Mouse (Mus musculus): ENCODE measurements around the gene Cmtm1. TPM values are rescaled to one million over a fixed set of nuclear protein-coding genes. Genes with fewer than 3 reads are reported as not detected.
"Not testable (repeated sequence)": the region's sequence is repeated elsewhere in the genome, so short reads cannot be mapped to it uniquely, and the experiment has no call there.

The Cmtm1 gene
- not detected for total RNA-seq (2022)

DNA sequence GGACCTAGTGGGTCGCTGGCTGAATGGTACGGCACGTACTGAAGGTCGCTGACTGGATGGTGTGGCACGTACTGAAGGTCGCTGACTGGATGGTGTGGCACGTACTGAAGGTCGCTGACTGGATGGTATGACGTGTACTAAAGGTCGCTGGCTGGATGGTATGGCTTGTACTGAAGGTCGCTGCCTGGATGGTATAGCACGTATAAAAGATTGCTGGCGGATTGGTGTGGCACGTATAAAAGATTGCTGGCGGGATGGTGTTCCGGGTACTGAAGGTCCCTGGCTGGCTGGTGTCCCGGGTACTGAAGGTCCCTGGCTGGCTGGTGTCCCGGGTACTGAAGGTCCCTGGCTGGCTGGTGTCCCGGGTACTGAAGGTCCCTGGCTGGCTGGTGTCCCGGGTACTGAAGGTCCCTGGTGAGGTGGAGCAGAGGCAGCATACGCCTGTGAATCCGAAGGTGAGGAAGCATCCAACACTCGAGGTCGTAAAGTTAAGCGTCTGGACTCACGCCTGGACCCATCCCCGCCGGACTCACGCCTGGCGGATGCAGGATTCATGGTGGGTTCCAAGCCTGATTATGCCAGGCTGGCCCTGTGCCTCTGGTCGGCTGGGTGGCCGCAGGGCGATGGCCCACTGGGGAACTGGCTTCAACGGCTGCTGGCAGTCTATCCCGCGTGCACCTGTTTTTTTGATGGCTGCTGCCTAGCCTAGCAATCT lies at the start of gene Cmtm1, which contains the start of gene Gm45711:
Cmtm1 (minus strand) TSS at position 705 of the 715 bp plus-strand sequence.
Gm45711 (minus strand) TSS at position 641 of the 715 bp plus-strand sequence.
- DNase-seq (ENCODE audit: low spot score in 2 of 2) = not testable (repeated sequence)

DNA sequence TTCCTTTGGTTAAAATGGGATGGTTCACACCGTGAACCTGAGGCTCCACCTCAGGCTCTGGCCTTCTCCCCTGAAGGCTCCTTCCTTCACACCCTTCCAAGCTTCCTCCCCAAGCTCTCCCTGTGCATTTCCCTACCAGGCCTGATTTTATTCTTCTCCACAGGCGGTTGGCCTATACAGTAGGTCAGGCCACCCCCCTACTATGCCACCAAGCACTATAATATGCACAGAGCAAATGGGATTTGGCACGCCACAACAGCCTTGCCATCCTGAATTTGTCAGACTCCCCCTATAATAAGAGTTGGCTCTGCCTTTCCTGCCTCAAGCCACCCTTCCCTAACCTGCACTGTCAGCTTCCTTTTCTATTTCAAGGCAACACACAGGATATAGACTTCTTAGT lies 48.7 kb upstream of the Cmtm1 start:
- no peak for DNase-seq (ENCODE audit: low spot score in 2 of 2)

DNA sequence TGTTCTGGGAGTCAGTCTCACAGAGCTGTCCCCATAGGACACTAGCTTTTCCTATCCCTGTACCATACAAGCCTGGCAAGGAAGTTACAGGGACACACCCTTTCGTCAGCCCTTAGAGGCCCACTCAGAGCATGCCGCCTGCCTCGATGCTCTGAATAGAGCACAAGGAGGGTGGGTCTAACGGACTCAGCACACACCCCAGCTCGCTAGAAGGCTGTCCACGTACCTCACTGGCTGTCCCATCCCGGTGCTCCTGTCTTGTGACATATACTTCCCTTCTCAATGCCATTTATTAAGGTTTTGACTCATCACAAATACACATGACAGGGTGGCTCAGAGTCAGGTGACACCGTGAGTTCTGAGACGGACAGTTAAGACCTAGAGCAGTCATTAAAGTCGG lies 44.6 kb upstream of the Cmtm1 start:
- no peak for DNase-seq (ENCODE audit: low spot score in 2 of 2)

DNA sequence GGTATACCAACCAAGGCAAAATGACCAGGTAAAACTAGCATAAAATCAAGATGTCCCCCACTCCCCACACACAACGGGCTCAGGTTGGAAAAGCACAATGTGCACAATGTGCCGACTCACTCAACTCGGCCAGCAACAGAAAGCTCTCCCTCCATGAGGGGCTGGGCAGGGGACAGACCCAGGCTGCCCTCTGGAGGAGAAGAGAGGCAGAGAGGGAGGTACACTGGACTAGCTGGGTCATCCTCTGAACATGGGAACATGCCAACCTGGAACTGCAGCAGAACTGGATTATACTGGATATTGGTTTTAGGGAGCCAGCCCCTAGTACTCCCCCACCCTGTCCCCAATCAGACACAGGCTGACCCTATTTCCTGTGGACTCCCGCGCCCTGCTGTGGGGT lies 43.2 kb upstream of the Cmtm1 start:
- DNase-seq (ENCODE audit: low spot score in 2 of 2) = no peak

DNA sequence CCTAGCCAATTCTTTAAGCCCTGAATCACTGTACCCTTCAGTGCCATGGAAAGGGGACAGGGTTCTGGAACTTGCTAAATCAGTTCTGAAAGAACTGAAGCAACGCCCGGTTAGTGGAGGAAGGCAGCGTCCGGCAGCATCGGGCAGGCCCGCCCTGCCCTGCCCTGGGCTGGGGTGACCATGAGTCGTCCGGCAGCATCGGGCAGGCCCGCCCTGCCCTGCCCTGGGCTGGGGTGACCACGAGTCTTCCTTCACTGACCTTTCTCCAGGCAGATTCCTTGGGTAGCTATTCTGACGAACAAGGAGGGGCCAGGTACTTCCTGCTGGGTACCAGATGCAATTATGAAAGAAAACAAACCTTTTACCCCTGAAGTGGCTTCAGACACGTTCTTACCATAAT lies 40.1 kb upstream of the Cmtm1 start:
- DNase-seq (ENCODE audit: low spot score in 2 of 2) = no peak

DNA sequence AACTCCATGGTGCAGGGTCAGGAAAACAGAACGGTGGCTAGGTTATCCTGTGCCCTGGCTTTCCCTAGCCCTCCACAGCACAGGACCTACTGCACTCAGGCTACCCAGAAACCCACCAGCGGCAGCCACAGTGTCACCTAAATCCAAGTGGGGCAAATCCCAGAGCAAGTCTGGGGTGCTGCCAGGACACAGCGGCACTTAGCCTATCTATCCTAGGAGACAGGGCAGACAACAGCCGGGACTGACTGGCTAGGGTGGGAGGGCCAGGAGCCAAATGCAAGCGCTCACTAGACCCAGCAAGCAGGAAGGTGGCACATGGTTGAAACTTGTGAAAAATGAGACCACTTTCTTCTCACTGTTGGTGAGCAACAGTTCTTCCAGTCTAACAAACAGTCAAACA lies 39.0 kb upstream of the Cmtm1 start:
- DNase-seq (ENCODE audit: low spot score in 2 of 2) = no peak

DNA sequence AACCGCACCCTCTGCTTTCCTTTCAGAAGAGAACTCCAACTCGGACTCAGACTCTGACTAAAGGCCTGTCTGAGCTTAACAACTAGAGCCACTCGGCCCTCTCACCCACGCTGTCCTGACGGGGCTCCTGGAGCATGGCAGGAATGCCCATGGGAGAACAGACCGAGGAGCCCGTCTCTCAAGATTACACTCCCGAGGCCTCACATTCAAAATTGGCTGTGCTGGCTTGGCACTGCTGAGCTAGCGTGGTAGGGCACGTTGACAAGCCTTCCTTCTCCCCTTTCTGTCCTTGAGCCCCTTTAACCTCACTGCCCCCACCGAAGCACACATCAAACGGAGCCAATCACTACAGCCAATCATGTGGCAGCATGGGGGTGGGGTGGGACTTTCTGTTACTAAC lies 36.8 kb upstream of the Cmtm1 start:
- no peak for DNase-seq (ENCODE audit: low spot score in 2 of 2)

DNA sequence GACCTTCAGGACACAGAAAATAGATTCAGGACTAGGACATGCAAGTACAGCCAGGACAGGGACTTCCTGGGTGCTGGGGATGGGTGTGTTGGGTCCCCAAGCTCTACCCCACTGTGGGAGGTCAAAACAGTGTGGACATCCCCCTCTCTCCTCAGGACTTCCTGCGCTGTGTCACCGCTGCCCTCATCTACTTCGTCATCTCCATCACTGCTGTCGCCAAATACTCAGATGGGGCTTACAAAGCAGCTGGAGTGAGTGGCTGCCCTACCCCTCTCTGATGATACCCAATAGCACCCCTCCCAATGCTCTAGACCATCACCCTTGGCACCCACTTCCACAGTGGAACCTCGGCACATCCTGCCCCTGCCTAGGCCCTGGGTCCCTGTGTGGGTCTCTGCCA lies 34.7 kb upstream of the Cmtm1 start:
- DNase-seq (ENCODE audit: low spot score in 2 of 2) = no peak

DNA sequence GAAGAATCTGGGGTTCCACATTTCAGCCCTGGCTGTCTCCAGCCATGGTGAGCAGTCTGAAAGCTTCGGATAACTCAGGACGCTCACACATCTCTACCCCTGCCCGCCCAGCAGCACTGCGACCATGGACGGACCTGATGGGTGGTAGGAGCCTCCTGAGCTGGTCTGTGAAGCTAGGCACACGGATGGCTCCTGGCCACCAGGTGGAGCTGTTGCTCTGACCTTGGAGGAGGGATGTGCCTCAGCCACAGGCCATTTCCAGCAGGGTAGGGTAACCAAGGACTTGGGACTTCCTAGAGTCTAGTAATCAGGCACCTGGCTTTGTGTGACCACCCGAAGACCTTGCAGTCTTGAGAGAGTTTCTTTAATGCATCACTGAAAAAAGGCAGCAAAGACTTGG lies 34.0 kb upstream of the Cmtm1 start:
- DNase-seq (ENCODE audit: low spot score in 2 of 2) = peak; percentile 64 to 78

DNA sequence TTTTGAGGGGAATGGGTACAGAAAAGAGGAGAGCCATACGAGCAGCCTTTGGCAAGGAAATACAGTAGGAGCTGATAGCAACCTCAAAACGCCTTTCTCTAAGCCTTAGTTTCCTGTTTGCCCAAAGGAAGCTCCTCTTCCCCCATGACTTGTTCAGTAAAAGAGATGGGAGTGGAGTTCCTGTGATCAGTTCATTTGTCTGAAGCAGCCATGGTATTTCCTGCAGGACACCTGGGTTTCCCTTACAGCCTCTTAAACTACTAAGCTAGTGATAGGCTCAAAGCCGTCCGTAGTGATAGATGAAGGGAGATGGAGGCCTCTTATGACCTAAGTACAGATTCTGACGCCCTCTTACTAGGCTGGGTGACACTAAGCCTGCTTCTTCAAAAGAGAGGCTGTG lies 32.5 kb upstream of the Cmtm1 start:
- no peak for DNase-seq (ENCODE audit: low spot score in 2 of 2)

DNA sequence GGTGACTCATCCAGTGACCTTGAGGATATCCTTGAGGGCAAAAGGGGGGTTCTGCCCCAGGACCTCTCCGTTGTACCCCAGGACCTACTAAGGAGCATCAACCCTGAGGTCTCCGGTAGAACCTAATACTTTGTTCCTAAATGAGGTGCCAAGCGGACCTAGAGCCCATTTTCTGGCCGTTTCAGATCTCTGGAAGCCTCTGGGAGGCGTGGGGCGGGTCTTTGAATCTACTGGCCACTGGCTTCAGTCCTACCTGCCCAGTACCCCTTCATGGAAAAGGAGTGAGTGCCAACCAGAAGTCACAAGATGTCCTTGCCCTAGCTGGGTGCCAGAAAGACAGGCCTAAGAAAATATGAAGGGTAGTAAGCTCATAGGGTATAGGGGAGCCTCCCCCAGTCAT lies 31.7 kb upstream of the Cmtm1 start:
- DNase-seq (ENCODE audit: low spot score in 2 of 2) = no peak

DNA sequence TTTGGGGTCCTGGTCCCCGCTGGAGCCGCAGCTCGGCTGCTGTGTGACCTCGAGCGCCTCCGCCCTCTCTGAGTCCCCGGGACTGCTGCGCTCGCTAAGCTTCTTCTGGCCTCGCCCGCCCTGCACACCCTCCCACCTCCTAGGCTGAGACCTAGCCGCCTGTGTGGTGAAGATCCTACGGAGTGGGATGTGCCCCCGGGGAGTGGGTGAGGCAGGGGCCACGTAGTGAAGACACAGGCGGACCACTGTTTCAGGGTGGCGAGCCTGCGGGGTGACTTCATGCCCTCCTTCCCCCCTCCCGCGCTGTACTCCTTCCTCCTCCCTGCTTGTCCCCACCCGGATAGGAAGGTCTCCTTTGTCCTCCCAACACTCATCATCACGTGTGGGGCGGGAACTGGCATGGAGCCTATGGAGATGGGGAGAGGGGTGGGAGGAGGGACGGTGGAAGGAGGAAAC lies 31.2 kb upstream of the Cmtm1 start:
- DNase-seq (ENCODE audit: low spot score in 2 of 2) = peak in 1 of 2 experiments; percentile 33

DNA sequence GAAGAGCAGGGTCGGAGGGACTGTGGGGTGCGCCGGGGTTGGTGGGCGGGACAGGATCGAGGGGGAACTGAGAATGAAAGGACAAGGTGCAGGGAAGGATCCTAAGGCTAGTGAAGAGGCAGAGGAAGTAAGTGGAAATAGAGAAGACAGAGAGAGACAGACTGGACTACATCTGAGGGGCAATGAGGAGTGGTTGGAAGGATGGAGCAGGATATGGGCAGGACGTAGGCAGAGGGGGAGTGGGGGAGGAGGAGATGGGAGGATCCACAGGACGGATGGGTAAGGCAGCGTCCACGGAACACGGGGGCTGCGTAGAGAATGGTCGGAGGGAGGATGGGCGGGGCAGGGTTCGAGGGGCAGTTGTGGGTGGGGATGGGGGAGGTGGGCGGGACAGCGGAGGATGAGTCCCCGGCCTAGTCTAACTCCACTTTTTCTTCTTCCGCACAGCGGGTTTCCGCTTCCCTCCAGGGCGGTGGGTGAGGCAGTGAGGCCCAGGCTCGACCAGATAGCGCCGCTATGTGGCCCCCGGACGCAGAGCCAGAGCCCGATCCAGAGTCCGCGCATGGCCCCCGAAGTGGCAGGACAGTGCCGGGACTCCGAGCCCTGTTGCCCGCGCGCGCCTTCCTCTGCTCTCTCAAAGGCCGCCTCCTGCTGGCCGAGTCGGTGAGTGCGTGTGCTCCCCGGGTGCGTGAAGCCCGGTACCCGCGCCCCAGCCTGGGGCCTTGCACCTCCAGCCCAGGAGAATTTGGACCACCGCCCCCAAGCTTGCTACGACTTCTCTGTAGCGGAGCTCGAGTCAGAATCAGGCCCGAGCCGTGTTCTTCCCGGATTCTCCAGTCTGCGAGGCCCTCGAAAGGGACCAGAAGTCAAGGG lies 30.5 kb upstream of the Cmtm1 start:
- peak in 1 of 2 experiments; percentile 46 for DNase-seq (ENCODE audit: low spot score in 2 of 2)

DNA sequence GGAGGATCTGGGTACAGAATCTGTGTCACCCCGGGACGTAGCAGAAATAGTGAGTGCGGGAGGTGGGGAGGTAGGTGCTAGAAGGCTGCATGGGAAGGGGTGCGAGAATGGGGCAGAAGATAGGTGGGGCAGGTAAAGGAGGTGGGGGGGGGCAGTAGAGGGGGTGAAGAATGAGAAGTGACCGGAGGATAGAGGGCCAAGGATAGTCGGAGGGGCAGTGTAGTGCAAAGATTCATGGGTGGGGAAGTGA lies 30.0 kb upstream of the Cmtm1 start:
- no peak for DNase-seq (ENCODE audit: low spot score in 2 of 2)

DNA sequence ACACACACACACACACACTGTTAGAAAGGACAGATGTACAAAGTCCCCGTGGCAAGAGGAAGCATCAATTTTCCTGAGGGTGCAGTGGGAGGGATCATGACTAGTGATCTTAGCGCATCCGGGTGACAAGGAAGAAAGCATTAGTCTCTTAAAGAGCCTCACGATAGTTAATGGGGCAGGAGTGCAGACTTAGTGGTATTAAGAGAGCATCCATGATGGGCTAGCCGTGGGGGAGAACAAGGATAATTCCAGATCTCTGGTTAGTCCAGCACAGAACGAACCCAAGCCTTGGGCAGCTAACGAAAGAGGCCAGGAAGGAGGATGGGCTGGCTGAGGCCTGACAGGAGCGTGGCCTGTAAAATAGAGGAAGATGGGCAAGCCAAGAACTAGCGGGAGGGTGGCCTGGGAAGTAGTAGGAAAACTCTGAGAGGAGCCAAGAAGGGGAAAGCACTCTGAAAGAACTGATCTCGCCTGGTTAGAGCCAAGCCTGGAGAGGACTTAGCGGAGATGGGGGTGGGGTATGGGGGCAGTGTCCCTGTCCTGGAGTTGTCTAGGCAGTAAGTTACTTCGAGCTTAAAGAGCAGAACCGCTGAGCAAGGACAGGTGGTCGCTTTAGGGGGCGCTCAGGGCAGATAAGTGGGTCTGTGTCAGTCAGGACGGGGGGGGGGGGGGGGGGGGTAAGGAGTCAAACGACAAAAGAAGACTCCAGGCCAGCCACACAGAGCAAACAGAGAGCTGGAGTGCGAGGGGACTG lies 29.5 kb upstream of the Cmtm1 start, which contains the start of gene Cmtm3:
Cmtm3 (plus strand) TSS at position 182 of the 754 bp plus-strand sequence.
- no peak for DNase-seq (ENCODE audit: low spot score in 2 of 2)

DNA sequence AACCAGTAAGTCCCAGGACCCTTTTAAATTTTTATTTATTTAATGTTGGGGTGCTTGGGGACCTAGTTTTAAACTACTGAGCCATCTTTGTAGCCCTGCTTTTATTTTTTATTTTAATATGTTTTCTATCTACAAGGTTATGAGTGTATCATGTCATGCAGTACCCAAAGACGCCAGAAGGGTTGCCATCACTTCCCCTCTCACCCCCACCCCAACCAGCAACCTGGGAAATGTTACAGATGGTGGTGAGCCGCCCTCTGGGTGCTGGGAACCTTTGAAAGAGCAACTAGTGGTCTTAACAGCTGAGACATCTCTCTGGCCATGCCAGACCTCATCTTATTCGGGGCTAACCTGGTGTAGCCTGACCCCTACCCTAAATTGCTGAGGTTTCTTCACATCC lies 27.9 kb upstream of the Cmtm1 start:
- no peak for DNase-seq (ENCODE audit: low spot score in 2 of 2)

DNA sequence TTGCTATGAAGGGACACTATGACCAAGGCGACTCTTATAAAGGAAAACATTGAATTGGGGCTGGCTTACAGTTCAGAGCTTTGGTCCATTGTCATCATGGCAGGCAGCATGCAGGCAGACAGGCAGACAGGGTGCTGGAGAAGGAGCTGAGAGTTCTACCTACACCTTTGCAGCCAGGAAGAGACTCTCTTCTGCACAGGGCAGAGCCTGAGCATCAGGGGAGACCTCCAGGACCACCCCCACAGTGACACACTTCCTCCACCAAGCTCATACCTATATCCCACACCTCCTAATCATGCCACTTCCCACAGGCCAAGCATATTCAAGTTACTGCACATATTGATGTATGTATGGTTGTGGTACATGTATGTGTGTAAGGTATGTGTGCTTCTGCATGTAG lies 26.9 kb upstream of the Cmtm1 start:
- DNase-seq (ENCODE audit: low spot score in 2 of 2) = no peak

DNA sequence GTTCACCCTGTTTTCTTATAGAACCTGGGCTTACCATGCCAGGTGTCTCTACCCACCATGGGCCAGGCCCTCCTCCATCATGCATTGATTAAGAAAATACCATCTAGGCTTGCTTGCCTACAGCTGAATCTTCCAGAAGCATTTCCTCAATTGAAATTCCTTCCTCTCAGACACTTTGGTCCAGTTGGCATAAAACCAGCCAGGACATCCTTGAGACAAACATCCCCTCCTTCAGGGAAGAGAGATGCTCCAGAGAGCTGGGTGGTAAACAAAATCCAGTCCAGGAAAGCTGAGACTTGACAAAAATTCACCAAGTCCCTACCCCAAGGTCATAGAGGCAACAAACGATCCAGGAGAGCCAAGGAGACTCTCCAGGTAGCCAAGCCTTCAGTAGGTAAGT lies 24.3 kb upstream of the Cmtm1 start:
- DNase-seq (ENCODE audit: low spot score in 2 of 2) = no peak

DNA sequence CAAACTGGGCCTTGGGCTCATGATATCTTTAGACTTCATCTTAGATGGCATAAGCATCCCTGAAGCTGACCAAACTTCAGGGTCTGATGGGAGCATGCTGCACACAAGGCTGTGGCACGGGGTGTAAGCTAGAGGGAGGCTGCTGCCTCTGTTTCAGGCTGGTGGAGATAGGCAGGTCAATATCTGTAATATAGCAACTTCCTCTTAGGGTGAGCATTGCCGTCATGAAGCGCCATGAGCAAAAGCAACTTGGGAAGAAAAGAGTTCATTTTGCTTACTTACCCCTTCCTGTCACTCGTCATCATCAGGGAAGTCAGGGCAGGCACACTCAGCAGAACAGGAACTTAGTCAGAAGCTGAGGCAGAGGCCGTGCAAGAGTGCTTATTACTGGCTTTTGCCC lies 23.8 kb upstream of the Cmtm1 start:
- no peak for DNase-seq (ENCODE audit: low spot score in 2 of 2)

DNA sequence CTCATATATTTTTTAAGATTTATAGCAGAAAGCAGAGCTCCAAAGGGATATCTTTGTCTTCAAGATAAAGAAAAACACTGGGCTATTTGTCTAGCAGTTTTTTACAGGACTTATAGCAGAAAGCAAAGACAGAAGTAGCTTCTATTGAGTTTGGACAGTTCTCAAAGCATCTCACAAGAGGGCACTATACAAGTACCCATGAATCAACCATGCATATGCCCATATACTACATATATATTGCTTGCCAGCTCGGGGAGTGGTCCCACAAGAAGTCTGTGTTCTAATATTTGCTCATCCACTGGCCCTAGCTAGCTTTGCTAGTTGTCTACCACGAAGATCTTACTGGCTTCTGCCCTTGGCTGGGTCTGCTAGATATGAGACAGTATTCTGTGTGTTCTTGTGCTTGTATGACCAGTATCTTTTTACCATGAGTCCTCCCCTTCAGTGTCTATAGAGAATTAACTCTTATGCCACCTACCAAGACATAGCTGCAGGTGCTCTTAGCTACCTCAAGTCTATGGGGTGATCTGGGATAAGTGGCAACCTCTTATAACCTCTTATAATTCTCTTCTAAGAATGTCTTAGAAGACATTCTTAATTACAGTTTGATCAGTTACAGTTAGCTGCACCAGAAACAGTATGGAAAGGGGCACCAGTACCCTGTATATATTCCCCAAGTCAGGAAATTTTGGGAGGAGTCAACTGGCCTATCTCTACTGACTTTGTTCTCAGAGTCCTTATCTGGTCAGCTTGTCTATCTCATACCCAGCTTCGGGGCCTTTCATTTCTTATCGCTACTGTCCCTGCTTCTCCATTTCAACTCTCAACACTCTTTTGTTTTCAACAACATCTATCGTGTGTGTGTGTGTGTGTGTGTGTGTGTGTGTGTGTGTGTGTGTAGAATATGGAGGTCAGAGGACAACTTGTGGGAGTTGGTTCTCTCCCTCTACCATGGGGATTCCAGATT lies 23.0 kb upstream of the Cmtm1 start:
- no peak for DNase-seq (ENCODE audit: low spot score in 2 of 2)

DNA sequence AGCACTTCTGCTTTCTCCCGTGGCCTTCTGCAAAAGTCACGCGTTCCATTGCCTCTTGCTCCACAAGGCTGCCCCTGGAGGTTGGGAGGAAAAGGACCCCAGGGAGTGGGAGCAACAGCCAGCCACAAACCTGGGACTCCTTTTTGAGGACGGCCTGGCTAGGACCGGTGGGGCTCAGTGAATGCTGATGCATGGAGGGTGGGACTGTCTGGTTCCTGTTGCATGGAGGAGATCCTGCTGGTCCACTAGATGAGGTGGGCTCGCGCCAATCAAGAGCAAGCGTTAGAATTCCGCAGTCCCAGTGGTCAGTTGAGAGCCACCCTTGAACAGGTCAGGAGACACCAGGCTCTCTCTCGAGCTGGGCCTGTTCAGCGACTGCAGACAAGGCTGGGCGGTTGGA lies 12.0 kb upstream of the Cmtm1 start, which contains the start of gene Cmtm2b:
Cmtm2b (plus strand) TSS at position 301 of the 400 bp plus-strand sequence.
- DNase-seq (ENCODE audit: low spot score in 2 of 2) = not testable (repeated sequence)
